Mouse (Mus musculus) left cerebral cortex, postnatal 4 days (tissue): ENCODE results near the gene Zfp992. TPM values are rescaled to one million over a fixed set of nuclear protein-coding genes. Genes with fewer than 3 reads are reported as not detected.
"Not testable (repeated sequence)": the region's sequence is repeated elsewhere in the genome, so short reads cannot be mapped to it uniquely, and the experiment has no call there.

ENCODE experiments used
- DNase-seq: peaks from one replicate; pipeline ENCODE4 v3.0.0-alpha.2; 2022
- intact Hi-C: fragments of 180-260 bp; cut with DNase I; formaldehyde crosslinking; loops from one replicate; pipeline ENCODE4 v1.15.1; 2025
- total RNA-seq, 2 experiments: library from RNA; stranded (reverse); gene quantifications; 2 replicates each; pipeline ENCODE4 v1.2.3; 2021

The Zfp992 gene
- total RNA-seq, 2 experiments from 2014 or later = 8.7 to 8.8 TPM

GRCm38 (mm10) chr4:146474716-146475676, 26.2 kb downstream of the Zfp992 start:
- DNase-seq, intact Hi-C loops: not testable (repeated sequence)

GRCm38 (mm10) chr4:146476260-146476659, 27.4 kb downstream of the Zfp992 start:
- intact Hi-C loops, DNase-seq: not testable (repeated sequence)

GRCm38 (mm10) chr4:146476959-146477358, 28.1 kb downstream of the Zfp992 start:
- intact Hi-C loops, DNase-seq: not testable (repeated sequence)

- DNase-seq, intact Hi-C loops: not testable (repeated sequence)
These were observed 31.7 kb downstream of the Zfp992 start for GRCm38 (mm10) chr4:146480376-146481096.

- DNase-seq, intact Hi-C loops: not testable (repeated sequence)
These were observed 33.7 kb downstream of the Zfp992 start for GRCm38 (mm10) chr4:146482546-146482945.

- DNase-seq, intact Hi-C loops: not testable (repeated sequence)
These were observed 34.9 kb downstream of the Zfp992 start for GRCm38 (mm10) chr4:146483571-146484280.

GRCm38 (mm10) chr4:146484676-146485075, 35.9 kb downstream of the Zfp992 start:
- DNase-seq, intact Hi-C loops: not testable (repeated sequence)

- DNase-seq, intact Hi-C loops: not testable (repeated sequence)
These were observed 36.5 kb downstream of the Zfp992 start for GRCm38 (mm10) chr4:146485183-146485939.

GRCm38 (mm10) chr4:146486753-146487152, 37.9 kb downstream of the Zfp992 start:
- intact Hi-C loops, DNase-seq: not testable (repeated sequence)

GRCm38 (mm10) chr4:146489196-146489595, 40.4 kb downstream of the Zfp992 start:
- DNase-seq, intact Hi-C loops: not testable (repeated sequence)

- DNase-seq, intact Hi-C loops: not testable (repeated sequence)
These were observed 43.2 kb downstream of the Zfp992 start for GRCm38 (mm10) chr4:146491993-146492392.

- intact Hi-C loops = no loop called here
These were observed 43.6 kb downstream of the Zfp992 start for GRCm38 (mm10) chr4:146492439-146492838.

GRCm38 (mm10) chr4:146492851-146493250, 44.0 kb downstream of the Zfp992 start:
- intact Hi-C loops = no loop called here
- DNase-seq = no peak

More at GRCm38 (mm10) chr4:146492439-146492838, 43.6 kb downstream of the Zfp992 start:
- no peak for DNase-seq

GRCm38 (mm10) chr4:146493319-146493907, 44.6 kb downstream of the Zfp992 start:
- DNase-seq, intact Hi-C loops: not testable (repeated sequence)

- no peak for DNase-seq
- intact Hi-C loops = no loop called here
These were observed 46.2 kb downstream of the Zfp992 start for GRCm38 (mm10) chr4:146494980-146495379.

GRCm38 (mm10) chr4:146497695-146498275, 49.0 kb downstream of the Zfp992 start:
- intact Hi-C loops, DNase-seq: not testable (repeated sequence)

GRCm38 (mm10) chr4:146501727-146502126, 52.9 kb downstream of the Zfp992 start, which contains the start of gene Zfp981:
Zfp981 (plus strand) TSS chr4:146502027.
- DNase-seq, intact Hi-C loops: not testable (repeated sequence)

- DNase-seq, intact Hi-C loops: not testable (repeated sequence)
These were observed 60.2 kb downstream of the Zfp992 start for GRCm38 (mm10) chr4:146509029-146509428.

GRCm38 (mm10) chr4:146511871-146512270, 63.0 kb downstream of the Zfp992 start:
- DNase-seq, intact Hi-C loops: not testable (repeated sequence)
